Mouse (Mus musculus) MEL (cell line): ENCODE data around the gene Tufm. TPM values are rescaled to one million over a fixed set of nuclear protein-coding genes. Genes with fewer than 3 reads are reported as not detected.

Experiments
- DNase-seq: peaks from one replicate; pipeline ENCODE4 v3.0.0; 2011; ENCODE audit warnings: low read depth, low spot score
- H3K27ac ChIP-seq: 2 replicates; pipeline ENCODE4 v1.5.1; 2012; ENCODE audit warnings: low read depth, mild to moderate bottlenecking, control low read depth, low read length, moderate library complexity; ENCODE audit not compliant: control insufficient read depth
- H3K27me3 ChIP-seq, 2 experiments: fragments of 150-350 bp in 1 of 2; sonication (generic) in 1 of 2; 2 replicates each; pipeline ENCODE4 v1.6.1; 2012; ENCODE audit warnings: low read length in 2 of 2, mild to moderate bottlenecking in 2 of 2, improper control_type of control experiment in 1 of 2, moderate library complexity in 1 of 2; ENCODE audit not compliant: insufficient read depth in 2 of 2, control insufficient read depth in 1 of 2
- H3K36me3 ChIP-seq, 2 experiments: 2 replicates each; pipeline ENCODE4 v1.6.1; 2012 to 2014; ENCODE audit warnings: low read length in 2 of 2, improper control_type of control experiment in 1 of 2, inconsistent platforms in 1 of 2, mild to moderate bottlenecking in 1 of 2; ENCODE audit not compliant: insufficient read depth in 2 of 2, control insufficient read depth in 1 of 2
- H3K4me1 ChIP-seq, 2 experiments: fragments of 150-350 bp in 1 of 2; sonication (generic) in 1 of 2; 2 replicates each; pipeline ENCODE4 v1.6.1; 2012; ENCODE audit warnings: low read length in 2 of 2, improper control_type of control experiment in 1 of 2, mild to moderate bottlenecking in 1 of 2; ENCODE audit not compliant: insufficient read depth in 2 of 2, control insufficient read depth in 1 of 2
- H3K4me3 ChIP-seq, 2 experiments: fragments of 150-350 bp in 1 of 2; sonication (generic) in 1 of 2; 2 replicates each; pipeline ENCODE4 v1.5.1; 2012; ENCODE audit warnings: low read depth in 2 of 2, low read length in 2 of 2, mild to moderate bottlenecking in 2 of 2, moderate library complexity in 2 of 2, control low read depth in 1 of 2, improper control_type of control experiment in 1 of 2; ENCODE audit not compliant: control insufficient read depth in 1 of 2, insufficient read depth in 1 of 2
- H3K79me2 ChIP-seq: 2 replicates; pipeline ENCODE4 v1.6.1; 2012; ENCODE audit warnings: mild to moderate bottlenecking, low read length, moderate library complexity; ENCODE audit not compliant: control insufficient read depth, poor library complexity, insufficient read depth
- H3K9ac ChIP-seq: 2 replicates; pipeline ENCODE4 v1.6.1; 2012; ENCODE audit warnings: low read depth, mild to moderate bottlenecking, control low read depth, low read length, moderate library complexity; ENCODE audit not compliant: control insufficient read depth, poor library complexity, severe bottlenecking
- H3K9me3 ChIP-seq: fragments of 150-350 bp; sonication (generic); replicated peaks from 2 replicates; pipeline ENCODE4 v1.6.1; 2012; ENCODE audit warnings: mild to moderate bottlenecking, low read length, improper control_type of control experiment, moderate library complexity; ENCODE audit not compliant: insufficient read depth
- BHLHE40 ChIP-seq: IDR thresholded peaks from 2 replicates; pipeline ENCODE4 v1.6.1; 2012; ENCODE audit warnings: low read depth, mild to moderate bottlenecking, inconsistent platforms, low read length, improper control_type of control experiment, borderline replicate concordance
- CHD2 ChIP-seq: IDR thresholded peaks from 2 replicates; pipeline ENCODE4 v1.6.1; 2011; ENCODE audit warnings: low read length, improper control_type of control experiment
- EP300 ChIP-seq, 2 experiments: IDR thresholded peaks; 2 replicates each; pipeline ENCODE4 v1.6.1; 2011; ENCODE audit warnings: improper control_type of control experiment in 2 of 2, low read length in 2 of 2, low read depth in 1 of 2, mild to moderate bottlenecking in 1 of 2
- HCFC1 ChIP-seq: IDR thresholded peaks from 2 replicates; pipeline ENCODE4 v1.6.1; 2012; ENCODE audit warnings: low read depth, mild to moderate bottlenecking, inconsistent platforms, low read length, improper control_type of control experiment, moderate library complexity
- JUND ChIP-seq: IDR thresholded peaks from 2 replicates; pipeline ENCODE4 v1.6.1; 2011; ENCODE audit warnings: low read depth, mild to moderate bottlenecking, improper control_type of control experiment, low read length
- MAFK ChIP-seq: IDR thresholded peaks from 2 replicates; pipeline ENCODE4 v1.6.1; 2011; ENCODE audit warnings: low read depth, mild to moderate bottlenecking, low read length, improper control_type of control experiment, borderline replicate concordance
- MAX ChIP-seq: IDR thresholded peaks from 2 replicates; pipeline ENCODE4 v1.6.1; 2011; ENCODE audit warnings: low read length, improper control_type of control experiment
- MAZ ChIP-seq: IDR thresholded peaks from 2 replicates; pipeline ENCODE4 v1.6.1; 2012; ENCODE audit warnings: low read depth, mild to moderate bottlenecking, inconsistent platforms, low read length, improper control_type of control experiment
- MXI1 ChIP-seq: IDR thresholded peaks from 2 replicates; pipeline ENCODE4 v1.6.1; 2011; ENCODE audit warnings: mild to moderate bottlenecking, low read depth, low read length, improper control_type of control experiment
- NELFE ChIP-seq: IDR thresholded peaks from 2 replicates; pipeline ENCODE4 v1.6.1; 2011; ENCODE audit warnings: low read depth, low read length, improper control_type of control experiment
- NRF1 ChIP-seq: IDR thresholded peaks from 2 replicates; pipeline ENCODE4 v1.6.1; 2014; ENCODE audit warnings: low read depth, mild to moderate bottlenecking, inconsistent platforms, low read length, improper control_type of control experiment, moderate library complexity; ENCODE audit not compliant: poor library complexity, insufficient read depth, severe bottlenecking
- POLR2A ChIP-seq, 2 experiments: IDR thresholded peaks; 2 replicates each; pipeline ENCODE4 v1.6.1; 2011 to 2012; ENCODE audit warnings: low read length in 2 of 2, mild to moderate bottlenecking in 2 of 2, control low read depth in 1 of 2, improper control_type of control experiment in 1 of 2, low read depth in 1 of 2, moderate library complexity in 1 of 2; ENCODE audit not compliant: control insufficient read depth in 1 of 2, insufficient read depth in 1 of 2, poor library complexity in 1 of 2
- POLR2AphosphoS5 ChIP-seq: IDR thresholded peaks from 2 replicates; pipeline ENCODE4 v1.6.1; 2012; ENCODE audit warnings: low read depth, borderline replicate concordance, mild to moderate bottlenecking, inconsistent platforms, low read length, moderate library complexity, mixed read lengths
- RAD21 ChIP-seq: IDR thresholded peaks from 2 replicates; pipeline ENCODE4 v1.6.1; 2011; ENCODE audit warnings: mild to moderate bottlenecking, low read depth, low read length, improper control_type of control experiment
- SMC3 ChIP-seq: IDR thresholded peaks from 2 replicates; pipeline ENCODE4 v1.6.1; 2011; ENCODE audit warnings: low read depth, low read length, improper control_type of control experiment
- TAL1 ChIP-seq: IDR thresholded peaks from 2 replicates; pipeline ENCODE4 v1.6.1; 2012; ENCODE audit warnings: mild to moderate bottlenecking, inconsistent platforms, low read length, moderate library complexity, mixed read lengths
- TCF12 ChIP-seq: IDR thresholded peaks from 2 replicates; pipeline ENCODE4 v1.6.1; 2014; ENCODE audit warnings: low read depth, mild to moderate bottlenecking, inconsistent platforms, low read length, improper control_type of control experiment, moderate library complexity
- USF1 ChIP-seq: IDR thresholded peaks from 2 replicates; pipeline ENCODE4 v1.6.1; 2014; ENCODE audit warnings: low read depth, mild to moderate bottlenecking, inconsistent platforms, low read length, improper control_type of control experiment, moderate library complexity
- USF2 ChIP-seq, 2 experiments: IDR thresholded peaks; 2 replicates each; pipeline ENCODE4 v1.6.1; 2011 to 2012; ENCODE audit warnings: improper control_type of control experiment in 2 of 2, low read length in 2 of 2, borderline replicate concordance in 1 of 2, inconsistent platforms in 1 of 2, low read depth in 1 of 2, mild to moderate bottlenecking in 1 of 2; ENCODE audit not compliant: insufficient read depth in 1 of 2
- ZNF384 ChIP-seq: IDR thresholded peaks from 2 replicates; pipeline ENCODE4 v1.6.1; 2012; ENCODE audit warnings: low read depth, mild to moderate bottlenecking, inconsistent platforms, low read length, improper control_type of control experiment
- polyA plus RNA-seq, 2 experiments: library from polyadenylated mRNA; stranded (reverse) in 1 of 2; unstranded in 1 of 2; fragments of >175 nt in 1 of 2; fragments of >200 nt in 1 of 2; gene quantifications; 2 replicates each; pipeline versions ENCODE4 v1.2.1 to v1.2.4; 2012; ENCODE audit warnings: low replicate concordance in 2 of 2, low read depth in 1 of 2; ENCODE audit not compliant: insufficient read length in 2 of 2, insufficient read depth in 1 of 2, missing spikeins in 1 of 2
- total RNA-seq: library from RNA; depleted of rRNA; stranded (reverse); fragments of 300-350 nt; gene quantifications from 2 replicates; pipeline ENCODE4 v1.2.3, GENCODE M21; 2012

The Tufm gene
- total and polyA plus RNA-seq, 3 experiments = 224 to 397 TPM; not detected in 1

DNA sequence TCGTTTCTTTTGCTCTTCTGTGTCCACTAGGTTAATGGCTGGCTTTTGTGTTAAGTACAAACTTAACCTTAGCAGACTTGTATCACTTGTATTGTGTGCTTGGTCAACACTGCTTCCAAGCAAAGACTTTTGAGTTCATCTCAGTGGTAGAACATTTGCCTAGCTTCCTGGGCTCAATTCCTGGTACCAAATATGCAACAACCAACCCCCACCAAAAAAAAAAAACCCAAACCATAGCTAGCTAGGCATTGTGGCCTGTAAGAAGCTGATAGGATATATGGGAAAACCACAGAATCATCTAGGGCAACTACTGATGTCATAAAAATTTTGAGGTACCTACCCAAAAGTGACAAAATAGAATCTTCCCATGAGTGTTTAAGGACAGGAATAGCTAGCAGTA is 3.8 kb downstream of the Tufm start (continued):
- TF ChIP-seq EP300 (IDR thresholded peaks at IDR 0.05; ENCODE audit: low read depth in 1 of 2, low read length in 2 of 2) (peak in 1 of 2 experiments; percentile 32; a peak in 1 of 4 replicates), USF1 (no peak), TCF12 (peak; percentile 46; the same call in 1 of the 2 replicates), MAX (no peak), USF2 (IDR thresholded peaks at IDR 0.05; ENCODE audit: borderline replicate concordance in 1 of 2, insufficient read depth in 1 of 2, low read depth in 1 of 2, low read length in 2 of 2) (0 out of 4 replicates have a peak, but pooled peaks of 1 of the 2 experiments have one; percentile 2), HCFC1 (no peak), RAD21 (no peak), JUND (no peak), BHLHE40 (no peak), MAFK (no peak)

- Histone ChIP-seq H3K4me3 (no peak overlapping the region), H3K27ac (no peak overlapping the region), H3K36me3 (peaks cover 3 to 31% of the 10 kb centered on the region in 2 experiments), H3K27me3 (no peaks in the 10 kb centered on the region), H3K9me3 (no peaks in the 10 kb centered on the region), H3K79me2 (peaks cover 19% of the 10 kb centered on the region), H3K4me1 (peaks cover 0 to 6% of the 10 kb centered on the region in 2 experiments; a peak in 1 of 4 replicates), H3K9ac (no peak overlapping the region)
- no peak for DNase-seq
- TF ChIP-seq MXI1 (no peak), POLR2A (IDR thresholded peaks at IDR 0.05; ENCODE audit: control insufficient read depth in 1 of 2, insufficient read depth in 1 of 2, low read depth in 1 of 2, low read length in 2 of 2, poor library complexity in 1 of 2) (peak in 1 of 2 experiments; percentile 21; a peak in 1 of 4 replicates), POLR2AphosphoS5 (no peak)
Measured at GRCm38 (mm10) chr7:126491973-126492372, 4.8 kb downstream of the Tufm start.

GRCm38 (mm10) chr7:126494120-126494519 is 7.0 kb downstream of the Tufm start:
- DNase-seq = no peak
- TF ChIP-seq TAL1 (no peak), NRF1 (no peak), MAZ (no peak), CHD2 (no peak), SMC3 (no peak), NELFE (no peak), ZNF384 (no peak)
- Histone ChIP-seq H3K4me1 (no peaks in the 10 kb centered on the region), H3K27me3 (no peaks in the 10 kb centered on the region), H3K79me2 (peaks cover 14% of the 10 kb centered on the region), H3K36me3 (peaks cover 11 to 43% of the 10 kb centered on the region in 2 experiments), H3K9me3 (no peaks in the 10 kb centered on the region), H3K4me3 (no peak overlapping the region), H3K9ac (no peak overlapping the region), H3K27ac (no peak overlapping the region)
